Mouse (Mus musculus) kidney, postnatal 4 days (tissue): Measurements from ENCODE around the gene Tsga13.

Experiments
- DNase-seq, 2 experiments: peaks; one replicate each; pipeline ENCODE4 v3.0.0; 2021; ENCODE audit warnings: mixed read lengths in 2 of 2

Tsga13 gene

GRCm38 (mm10) chr6:30855956-30856355 lies 59.4 kb downstream of the Tsga13 start:
- no peak for DNase-seq

GRCm38 (mm10) chr6:30855205-30855604 lies 60.2 kb downstream of the Tsga13 start:
- no peak for DNase-seq

- DNase-seq = peak in 1 of 2 experiments; percentile 5
Observed at GRCm38 (mm10) chr6:30849818-30850217, 65.6 kb downstream of the Tsga13 start.
